Mouse (Mus musculus) skeletal muscle tissue, adult 2 months (tissue): ENCODE data around the gene Ptger2.
A peak's percentile ranks its signal among the peaks of the same experiment; 100 is the strongest.

Source experiments
- DNase-seq: peaks from one replicate; pipeline ENCODE4 v3.0.0-alpha.2; 2012; ENCODE audit warnings: low read depth, low spot score

Ptger2 gene

DNA sequence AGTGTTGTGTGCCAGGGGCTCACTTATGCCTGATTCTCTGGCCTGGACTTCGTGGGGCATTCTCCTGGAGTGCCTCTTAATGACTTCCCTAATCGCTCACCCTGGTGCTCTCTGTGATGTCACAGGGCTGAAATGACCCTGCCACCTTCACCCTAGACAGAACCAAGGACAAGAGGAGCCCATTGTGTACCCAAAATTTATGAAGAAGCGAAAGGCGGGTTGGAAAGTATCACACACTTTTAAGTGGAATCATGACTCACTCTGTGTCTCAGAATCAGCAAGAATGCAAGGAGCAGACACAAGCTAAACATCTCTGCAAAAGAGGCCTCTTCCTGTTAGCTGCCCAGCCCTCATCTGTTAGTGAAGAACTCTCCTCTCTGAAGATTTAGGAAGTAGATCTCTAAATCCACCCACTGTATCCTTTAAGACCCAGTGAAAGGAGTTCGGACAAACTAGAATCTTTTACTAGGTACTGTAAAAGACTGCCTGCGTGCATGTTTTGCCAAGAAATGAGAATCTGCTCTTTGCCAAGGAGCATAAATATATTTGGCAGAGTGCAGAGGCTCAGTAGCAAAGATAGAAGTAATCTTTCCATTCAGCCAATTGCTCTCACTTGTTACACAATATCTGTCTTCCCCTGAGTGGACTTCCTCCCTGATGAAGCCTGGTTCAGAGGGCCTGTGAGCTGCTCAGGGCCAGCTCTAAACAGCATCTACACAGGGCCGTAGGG is 61.9 kb downstream of the Ptger2 start:
- DNase-seq = peak; percentile 36

- no peak for DNase-seq
Measured at GRCm38 (mm10) chr14:45050419-45050776, 62.4 kb downstream of the Ptger2 start.

DNA sequence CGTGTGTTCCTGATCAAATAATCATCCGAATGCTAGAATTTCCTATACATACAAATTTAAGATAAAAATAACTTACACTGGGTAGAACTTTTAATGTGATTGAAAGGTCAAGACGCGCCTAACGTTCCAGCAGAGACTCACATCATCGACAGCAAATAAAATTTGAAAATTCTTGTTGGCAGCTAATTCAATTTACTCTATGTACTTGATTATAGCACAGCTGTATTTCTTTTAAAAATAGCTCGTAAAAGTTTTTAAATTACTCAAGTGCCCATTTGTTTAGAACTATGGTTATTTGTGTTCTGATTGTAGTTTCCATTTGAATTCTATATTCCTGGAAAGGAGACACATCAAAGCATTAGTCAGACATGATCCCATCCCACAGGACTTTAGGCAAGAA is 63.1 kb downstream of the Ptger2 start:
- DNase-seq = no peak
